Mouse (Mus musculus): Measurements from ENCODE around the gene 1700020L24Rik.

The 1700020L24Rik gene

GRCm38 (mm10) chr11:83440081-83441064 is 2.9 kb downstream of the 1700020L24Rik start:
- DNase-seq (ENCODE audit: low read depth, low spot score), result peak; percentile 91

- no peak for DNase-seq (ENCODE audit: low read depth, low spot score)
Observed at GRCm38 (mm10) chr11:83441235-83441634, 3.8 kb downstream of the 1700020L24Rik start.

- DNase-seq (ENCODE audit: low read depth, low spot score), result peak; percentile 72
Observed at GRCm38 (mm10) chr11:83442596-83443267, 5.3 kb downstream of the 1700020L24Rik start.

GRCm38 (mm10) chr11:83443824-83444223 is 6.3 kb downstream of the 1700020L24Rik start:
- DNase-seq (ENCODE audit: low read depth, low spot score), result no peak

GRCm38 (mm10) chr11:83445001-83445400 is 7.5 kb downstream of the 1700020L24Rik start:
- no peak for DNase-seq (ENCODE audit: low read depth, low spot score)

GRCm38 (mm10) chr11:83447612-83448011 is 10.1 kb downstream of the 1700020L24Rik start:
- no peak for DNase-seq (ENCODE audit: low read depth, low spot score)

GRCm38 (mm10) chr11:83448021-83448926 is 10.8 kb downstream of the 1700020L24Rik start:
- DNase-seq (ENCODE audit: low read depth, low spot score), result no peak

- no peak for DNase-seq (ENCODE audit: low read depth, low spot score)
Observed at GRCm38 (mm10) chr11:83448927-83449236, 11.4 kb downstream of the 1700020L24Rik start.

GRCm38 (mm10) chr11:83449298-83449697 is 11.8 kb downstream of the 1700020L24Rik start:
- DNase-seq (ENCODE audit: low read depth, low spot score), result no peak

GRCm38 (mm10) chr11:83450550-83450949 is 13.1 kb downstream of the 1700020L24Rik start:
- no peak for DNase-seq (ENCODE audit: low read depth, low spot score)

GRCm38 (mm10) chr11:83451281-83451680 is 13.8 kb downstream of the 1700020L24Rik start:
- no peak for DNase-seq (ENCODE audit: low read depth, low spot score)

GRCm38 (mm10) chr11:83454548-83454947 is 17.1 kb downstream of the 1700020L24Rik start:
- no peak for DNase-seq (ENCODE audit: low read depth, low spot score)

GRCm38 (mm10) chr11:83455608-83456007 is 18.1 kb downstream of the 1700020L24Rik start:
- DNase-seq (ENCODE audit: low read depth, low spot score), result no peak

- no peak for DNase-seq (ENCODE audit: low read depth, low spot score)
Observed at GRCm38 (mm10) chr11:83457257-83457656, 19.8 kb downstream of the 1700020L24Rik start.

- DNase-seq (ENCODE audit: low read depth, low spot score), result no peak
Observed at GRCm38 (mm10) chr11:83457912-83458601, 20.6 kb downstream of the 1700020L24Rik start.

- DNase-seq (ENCODE audit: low read depth, low spot score), result no peak
Observed at GRCm38 (mm10) chr11:83461462-83462027, 24.1 kb downstream of the 1700020L24Rik start.

GRCm38 (mm10) chr11:83462711-83463244 is 25.3 kb downstream of the 1700020L24Rik start, which contains the start of gene Mmp28:
Gene Mmp28 (minus strand): TSS chr11:83463071.
- DNase-seq (ENCODE audit: low read depth, low spot score), result no peak

GRCm38 (mm10) chr11:83465976-83466375 is 28.5 kb downstream of the 1700020L24Rik start:
- no peak for DNase-seq (ENCODE audit: low read depth, low spot score)

GRCm38 (mm10) chr11:83467120-83467652 is 29.7 kb downstream of the 1700020L24Rik start:
- DNase-seq (ENCODE audit: low read depth, low spot score), result no peak

- no peak for DNase-seq (ENCODE audit: low read depth, low spot score)
Observed at GRCm38 (mm10) chr11:83468765-83469164, 31.3 kb downstream of the 1700020L24Rik start.

All from retina, postnatal 7 days (tissue).